Mouse (Mus musculus) right cerebral cortex, postnatal 14 days (tissue): ENCODE results near the gene Wwox.

ENCODE experiments used
- DNase-seq: peaks from one replicate; pipeline ENCODE4 v3.0.0; 2022

The Wwox gene

DNA sequence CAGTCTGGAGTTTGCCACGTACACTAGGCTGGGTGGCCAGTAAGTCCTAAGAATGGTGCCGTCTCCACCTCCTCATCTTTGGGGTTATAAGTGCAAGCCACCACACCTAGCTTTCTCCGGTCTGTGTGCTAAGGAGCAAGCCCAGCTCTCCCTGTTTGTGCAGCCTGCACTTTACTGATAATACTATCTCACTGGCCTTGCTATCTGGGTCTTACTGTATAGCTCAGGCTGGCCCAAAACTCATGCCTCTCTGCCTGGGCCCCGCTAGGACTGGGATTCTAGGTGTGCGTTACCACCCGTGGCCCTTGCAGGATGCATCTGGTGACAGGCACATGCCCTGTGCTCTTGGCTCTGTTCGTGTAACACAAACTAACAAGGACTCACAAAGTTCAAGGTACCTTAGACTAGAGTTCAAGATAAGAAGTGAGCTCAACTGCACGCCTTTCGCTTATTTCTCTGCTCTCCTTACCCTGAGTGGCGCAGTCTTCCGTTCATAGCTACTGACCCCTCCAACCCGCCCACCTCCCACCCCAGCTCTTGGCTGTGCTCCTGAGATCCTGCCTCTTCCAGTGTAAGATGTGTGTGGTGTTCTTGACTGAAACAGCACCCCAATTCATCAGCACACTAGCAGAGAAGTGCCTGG is 618.9 kb downstream of the Wwox start:
- no peak for DNase-seq

DNA sequence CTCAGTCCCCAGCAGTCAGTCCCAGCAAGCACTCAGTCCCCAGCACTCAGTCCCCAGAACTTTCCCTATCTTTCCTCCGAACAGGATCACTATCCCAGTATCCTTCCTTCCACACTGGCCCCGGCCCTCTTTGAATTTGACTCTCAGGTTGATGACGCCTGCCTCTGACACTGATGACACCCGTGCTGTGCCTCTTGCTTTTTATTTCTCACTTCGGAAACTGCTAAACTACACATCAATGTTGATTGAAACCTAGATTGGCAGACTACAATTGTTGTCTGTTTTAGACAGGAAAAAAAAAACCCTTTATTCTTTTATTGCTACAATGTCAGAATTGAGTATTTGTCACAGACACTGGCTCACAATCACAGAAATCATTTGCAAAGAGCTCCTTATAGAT is 624.2 kb downstream of the Wwox start:
- no peak for DNase-seq

GRCm38 (mm10) chr8:115064691-115065090 is 625.2 kb downstream of the Wwox start:
- DNase-seq, result no peak

DNA sequence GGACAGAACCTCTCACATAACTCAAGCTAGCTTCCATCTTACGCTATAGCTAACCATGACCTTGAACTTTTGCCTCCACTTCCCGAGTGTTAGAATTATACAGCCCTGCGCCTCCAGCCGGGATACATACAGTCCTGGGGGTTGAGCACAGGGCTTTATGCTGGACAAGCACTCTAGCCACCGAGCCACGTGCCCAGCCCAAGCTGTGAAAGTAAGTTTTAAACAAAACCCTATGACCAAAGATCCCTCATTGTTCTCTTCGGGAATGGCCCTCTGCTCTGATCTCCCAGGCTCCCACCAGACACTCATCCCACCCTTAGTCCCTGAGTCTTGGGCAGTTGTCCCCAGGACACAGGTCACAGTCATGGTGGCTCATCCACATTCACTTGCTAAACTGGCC is 625.9 kb downstream of the Wwox start:
- DNase-seq, result no peak

- no peak for DNase-seq
These were observed 627.1 kb downstream of the Wwox start for GRCm38 (mm10) chr8:115066550-115067058.

GRCm38 (mm10) chr8:115068723-115069122 is 629.3 kb downstream of the Wwox start:
- no peak for DNase-seq

- DNase-seq, result no peak
These were observed 630.8 kb downstream of the Wwox start for GRCm38 (mm10) chr8:115070225-115070624.

DNA sequence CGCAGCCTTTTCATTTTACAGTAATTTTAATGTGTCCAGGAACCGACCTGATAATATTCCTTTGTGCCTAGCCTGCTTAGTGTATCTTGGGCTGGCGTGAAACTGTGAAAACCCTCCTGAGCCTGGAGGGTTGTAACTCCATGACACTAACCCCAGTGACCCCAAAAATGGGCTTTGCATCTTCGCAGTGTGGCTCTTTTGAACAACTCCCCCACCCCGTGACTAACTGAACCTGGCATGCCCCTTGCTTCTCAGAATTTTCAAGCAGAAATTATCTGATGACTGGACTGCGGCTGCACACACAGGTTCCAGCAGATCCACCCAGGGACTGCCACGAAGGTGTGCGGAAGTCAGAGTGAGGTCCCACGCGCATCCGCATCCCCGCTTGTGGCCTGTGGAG is 631.8 kb downstream of the Wwox start:
- no peak for DNase-seq

DNA sequence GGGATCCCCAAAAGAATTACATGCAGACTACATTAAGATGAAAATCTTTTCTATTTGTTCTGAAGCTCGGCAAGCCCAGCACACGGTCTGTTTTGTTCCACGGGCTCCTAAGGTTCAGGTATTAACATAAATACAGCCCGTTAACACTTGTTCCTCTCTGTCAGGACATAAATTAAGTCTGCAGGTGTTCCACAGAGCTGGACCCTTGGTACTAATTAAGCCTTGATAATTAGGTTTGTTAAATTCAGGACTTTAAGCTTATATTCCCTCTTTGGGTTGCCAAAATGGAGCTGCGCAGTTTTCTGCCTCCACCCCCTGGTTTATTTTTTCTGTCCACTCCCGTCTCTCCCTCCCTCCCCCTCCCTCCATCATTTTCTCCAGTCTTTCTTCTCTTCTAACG is 638.8 kb downstream of the Wwox start:
- no peak for DNase-seq

DNA sequence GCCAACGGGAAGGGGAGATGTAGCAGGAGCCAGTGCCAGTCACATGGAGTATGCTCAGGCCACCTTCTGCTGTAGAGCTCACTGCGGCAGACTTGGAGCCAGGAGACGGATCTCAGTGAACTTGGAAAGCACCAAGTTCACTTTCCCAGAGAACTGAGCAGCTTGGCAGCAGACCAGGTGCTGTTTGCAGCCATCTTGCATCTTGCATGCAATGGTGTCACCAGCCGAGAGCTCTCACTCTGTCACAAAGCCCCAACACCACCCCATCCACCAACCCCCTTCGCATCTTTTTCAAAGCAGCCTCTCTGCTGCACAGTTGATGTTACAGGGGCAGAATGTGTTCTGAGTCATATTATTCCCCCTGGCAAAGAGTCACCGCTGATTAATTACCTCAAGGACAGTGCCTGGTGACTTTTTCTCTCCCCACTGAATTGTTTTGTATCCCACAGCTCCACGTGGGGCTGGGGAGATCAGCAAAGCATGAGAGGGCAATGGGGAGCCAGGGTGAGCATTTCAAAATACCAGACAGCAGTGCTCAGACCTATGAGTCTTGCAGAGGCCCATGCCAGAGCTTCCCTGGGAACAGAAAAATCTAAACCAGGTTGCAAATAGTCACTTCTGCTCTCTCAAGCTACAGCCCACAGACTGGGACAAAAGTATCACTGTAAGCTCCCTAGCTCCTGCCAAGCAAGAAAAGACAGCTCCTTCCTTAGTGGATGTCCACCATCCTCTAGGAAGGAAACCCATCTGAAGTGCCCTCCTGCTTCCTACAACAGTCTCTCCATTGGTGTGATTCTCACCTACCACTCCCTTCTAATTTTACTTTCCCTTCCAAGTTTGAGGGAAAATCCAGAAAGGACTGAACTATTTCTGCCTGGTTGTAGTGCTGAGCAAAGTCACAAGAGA is 642.1 kb downstream of the Wwox start:
- peak; percentile 10 for DNase-seq

GRCm38 (mm10) chr8:115088162-115088561 is 648.7 kb downstream of the Wwox start:
- no peak for DNase-seq

- no peak for DNase-seq
These were observed 650.3 kb downstream of the Wwox start for GRCm38 (mm10) chr8:115089744-115090143.

GRCm38 (mm10) chr8:115090202-115090601 is 650.7 kb downstream of the Wwox start:
- no peak for DNase-seq

GRCm38 (mm10) chr8:115095548-115095947 is 656.1 kb downstream of the Wwox start:
- DNase-seq, result no peak

- DNase-seq, result no peak
These were observed 658.6 kb downstream of the Wwox start for GRCm38 (mm10) chr8:115097988-115098562.

DNA sequence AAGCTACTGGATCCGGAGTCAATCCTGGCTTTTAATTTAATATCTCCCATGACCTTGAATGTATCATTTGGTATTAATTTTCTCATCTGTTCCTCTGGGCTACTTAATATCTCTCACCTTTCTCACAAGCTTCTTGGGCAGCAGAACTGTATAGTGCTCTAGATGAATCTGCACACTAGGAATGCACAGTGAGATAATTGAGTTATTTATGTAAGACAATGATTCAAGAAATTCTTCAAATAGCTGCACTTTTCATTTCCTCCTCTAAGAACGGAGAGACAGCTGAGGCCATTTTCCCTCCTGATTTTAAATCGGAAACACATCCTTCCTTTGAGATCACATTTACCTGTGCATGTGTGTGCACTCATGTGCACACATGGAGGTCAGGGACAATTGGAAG is 669.9 kb downstream of the Wwox start:
- no peak for DNase-seq

DNA sequence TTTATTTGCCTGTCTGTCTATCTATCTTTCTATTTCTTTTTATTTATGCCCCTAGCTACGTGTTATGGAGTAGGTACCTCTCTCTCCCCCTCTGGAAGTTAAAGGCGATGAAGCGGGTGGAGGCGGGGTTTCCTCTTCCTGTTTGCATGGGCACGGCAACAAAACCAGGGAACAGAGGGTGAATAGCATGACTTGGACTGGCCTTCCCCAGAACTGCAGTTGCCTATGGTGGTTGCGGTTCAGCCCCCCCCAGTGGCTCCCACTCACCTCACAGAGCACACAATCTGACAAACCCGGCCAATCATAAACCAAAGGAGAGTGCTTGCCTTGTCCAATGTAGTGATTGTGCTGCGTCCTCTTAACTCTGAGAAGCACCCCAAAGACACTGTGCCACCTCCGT is 671.0 kb downstream of the Wwox start:
- DNase-seq, result no peak

DNA sequence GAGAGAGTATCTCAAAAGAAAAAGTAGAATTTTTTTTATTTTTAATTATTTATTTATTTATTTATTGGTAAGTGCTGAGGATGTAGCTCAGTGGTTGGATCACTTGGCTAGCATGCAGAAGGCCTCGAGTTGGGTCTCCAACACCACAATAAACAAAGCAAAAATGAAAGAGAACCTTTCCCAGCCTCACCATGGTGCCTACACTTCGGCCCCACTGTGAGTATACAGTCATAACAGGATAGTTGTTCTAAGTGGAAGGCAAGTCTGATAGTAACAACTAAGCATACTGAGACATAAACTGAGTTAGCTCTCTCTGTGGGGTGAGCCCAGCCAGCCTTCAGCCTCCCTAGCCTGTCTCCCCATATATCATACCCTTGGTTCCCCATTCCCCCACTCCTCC is 672.6 kb downstream of the Wwox start:
- DNase-seq, result no peak

- DNase-seq, result no peak
These were observed 675.0 kb downstream of the Wwox start for GRCm38 (mm10) chr8:115114498-115114897.

DNA sequence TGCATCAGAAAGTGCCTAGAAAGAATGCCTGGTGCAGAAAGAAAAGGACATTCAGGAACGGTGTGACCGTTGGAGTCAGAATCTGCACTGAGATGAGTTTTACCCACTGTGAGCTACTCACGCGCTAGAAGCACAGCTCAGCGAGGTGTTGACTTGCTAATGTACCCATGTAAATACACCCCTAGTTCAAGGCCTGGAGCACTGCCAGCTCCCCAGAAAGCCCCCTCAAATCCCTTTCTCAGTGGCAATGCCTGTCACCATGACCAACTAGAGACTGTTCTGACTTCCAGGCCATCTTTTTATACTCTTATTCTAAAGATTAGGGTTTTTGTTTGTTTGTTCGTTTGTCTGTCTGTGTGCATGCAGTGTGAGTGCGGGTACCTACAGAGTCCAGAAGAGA is 686.6 kb downstream of the Wwox start:
- no peak for DNase-seq

GRCm38 (mm10) chr8:115126674-115127073 is 687.2 kb downstream of the Wwox start:
- DNase-seq, result no peak

DNA sequence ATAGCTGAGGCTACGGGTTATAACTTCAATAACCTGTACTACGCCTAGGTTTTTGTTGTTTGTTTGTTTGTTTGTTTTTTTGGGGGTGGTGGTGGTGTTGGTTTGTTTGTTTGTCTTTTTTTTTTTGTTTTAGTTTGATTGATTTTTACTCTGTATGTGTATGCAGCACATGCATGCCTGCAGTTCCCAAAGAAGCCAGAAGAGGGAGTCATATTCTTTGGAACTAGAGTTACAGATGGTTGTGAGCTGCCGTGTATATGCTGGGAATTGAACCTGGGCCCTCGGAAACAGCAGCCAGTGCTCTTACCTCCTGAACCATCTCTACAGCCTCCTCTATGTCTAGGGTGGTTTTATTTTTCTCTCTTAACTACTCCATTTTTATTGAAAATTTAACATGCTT is 689.9 kb downstream of the Wwox start:
- no peak for DNase-seq

GRCm38 (mm10) chr8:115133119-115133518 is 693.7 kb downstream of the Wwox start:
- DNase-seq, result no peak

GRCm38 (mm10) chr8:115133711-115134218 is 694.3 kb downstream of the Wwox start:
- no peak for DNase-seq
